Mouse (Mus musculus) E14TG2a.4 (cell line): Measurements from ENCODE around the gene Frmd4b.

ENCODE experiments used
- CTCF ChIP-seq: conservative IDR thresholded peaks from 2 replicates; pipeline ENCODE4 v1.5.1; 2014; ENCODE audit warnings: low read length
- NANOG ChIP-seq: IDR thresholded peaks from 2 replicates; pipeline ENCODE4 v1.6.1; 2014; ENCODE audit warnings: borderline replicate concordance, low read length, mixed read lengths
- POU5F1 ChIP-seq: IDR thresholded peaks from 2 replicates; pipeline ENCODE4 v1.6.1; 2014; ENCODE audit warnings: low read length, borderline replicate concordance

DNA sequence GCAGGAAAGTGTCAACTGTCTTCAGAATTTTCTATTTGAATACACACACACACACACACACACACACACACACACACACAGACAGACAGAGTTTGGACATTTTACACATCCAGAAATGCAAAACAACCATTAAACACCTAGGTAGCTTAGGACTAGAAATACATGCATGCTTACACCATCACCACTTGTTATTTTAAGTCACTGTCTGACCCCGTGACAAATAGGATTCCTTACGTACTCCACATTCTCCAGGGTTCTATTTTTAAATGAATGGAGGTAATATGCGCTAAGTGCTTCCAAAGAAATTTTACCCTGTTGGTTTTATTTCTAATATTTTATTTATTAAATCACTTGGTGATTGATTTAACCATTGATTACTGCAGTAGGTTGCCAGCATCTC lies 351.6 kb downstream of the Frmd4b start:
- TF ChIP-seq CTCF (no peak), NANOG (no peak), POU5F1 (no peak)
